Mouse (Mus musculus): ENCODE measurements around the gene Trhr2.

The Trhr2 gene

DNA sequence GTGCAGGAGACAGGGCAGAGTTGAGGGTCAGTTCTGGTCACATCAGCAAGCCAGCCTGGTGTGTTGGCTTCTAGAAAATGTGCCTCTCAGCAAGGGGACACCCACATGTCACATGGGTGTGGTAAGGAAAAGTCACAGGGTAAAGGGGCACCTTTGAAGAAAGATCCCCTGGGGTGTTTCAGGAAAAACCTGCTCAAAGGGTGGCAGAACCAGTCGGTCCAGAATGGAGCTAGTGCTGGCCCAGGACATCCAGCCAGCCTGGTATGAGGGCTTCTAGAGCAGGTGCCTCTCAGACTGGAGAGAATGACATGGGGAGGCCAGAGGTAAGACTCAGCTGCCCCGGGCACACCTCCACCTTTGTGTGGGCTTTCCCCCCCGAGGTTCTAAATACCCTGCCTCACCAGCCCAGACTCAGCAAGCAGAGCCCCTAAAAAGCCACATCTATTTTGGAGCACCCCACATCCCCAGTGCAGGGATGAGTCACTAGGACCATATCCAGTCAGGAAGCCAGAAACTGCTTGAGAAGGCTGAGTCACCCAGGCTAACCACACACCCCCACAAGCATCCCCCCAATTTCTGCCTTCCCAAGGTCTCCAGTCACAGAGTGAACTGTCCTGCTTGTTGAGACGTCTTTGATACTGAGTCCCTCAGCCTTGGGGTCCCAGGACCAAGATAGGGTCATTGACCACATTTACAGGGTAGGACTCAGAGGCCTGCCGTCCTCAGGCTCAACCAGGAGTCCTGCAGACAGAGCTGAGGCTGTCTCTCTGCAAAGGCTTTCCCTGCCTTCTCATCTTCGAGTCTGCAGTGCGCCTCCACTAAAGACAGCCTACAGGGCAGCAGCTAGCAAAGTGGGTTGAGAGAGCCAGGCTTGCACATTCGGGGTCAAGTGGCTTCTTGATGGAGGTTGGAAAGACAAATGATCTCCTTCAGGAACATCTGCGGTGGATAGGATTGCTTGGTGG, 4.6 kb downstream of the Trhr2 start:
- no peak for DNase-seq (ENCODE audit: low spot score)

GRCm38 (mm10) chr8:122354157-122354556, 6.4 kb downstream of the Trhr2 start:
- no peak for DNase-seq (ENCODE audit: low spot score)

GRCm38 (mm10) chr8:122350309-122351089, 10.0 kb downstream of the Trhr2 start:
- no peak for DNase-seq (ENCODE audit: low spot score)

DNA sequence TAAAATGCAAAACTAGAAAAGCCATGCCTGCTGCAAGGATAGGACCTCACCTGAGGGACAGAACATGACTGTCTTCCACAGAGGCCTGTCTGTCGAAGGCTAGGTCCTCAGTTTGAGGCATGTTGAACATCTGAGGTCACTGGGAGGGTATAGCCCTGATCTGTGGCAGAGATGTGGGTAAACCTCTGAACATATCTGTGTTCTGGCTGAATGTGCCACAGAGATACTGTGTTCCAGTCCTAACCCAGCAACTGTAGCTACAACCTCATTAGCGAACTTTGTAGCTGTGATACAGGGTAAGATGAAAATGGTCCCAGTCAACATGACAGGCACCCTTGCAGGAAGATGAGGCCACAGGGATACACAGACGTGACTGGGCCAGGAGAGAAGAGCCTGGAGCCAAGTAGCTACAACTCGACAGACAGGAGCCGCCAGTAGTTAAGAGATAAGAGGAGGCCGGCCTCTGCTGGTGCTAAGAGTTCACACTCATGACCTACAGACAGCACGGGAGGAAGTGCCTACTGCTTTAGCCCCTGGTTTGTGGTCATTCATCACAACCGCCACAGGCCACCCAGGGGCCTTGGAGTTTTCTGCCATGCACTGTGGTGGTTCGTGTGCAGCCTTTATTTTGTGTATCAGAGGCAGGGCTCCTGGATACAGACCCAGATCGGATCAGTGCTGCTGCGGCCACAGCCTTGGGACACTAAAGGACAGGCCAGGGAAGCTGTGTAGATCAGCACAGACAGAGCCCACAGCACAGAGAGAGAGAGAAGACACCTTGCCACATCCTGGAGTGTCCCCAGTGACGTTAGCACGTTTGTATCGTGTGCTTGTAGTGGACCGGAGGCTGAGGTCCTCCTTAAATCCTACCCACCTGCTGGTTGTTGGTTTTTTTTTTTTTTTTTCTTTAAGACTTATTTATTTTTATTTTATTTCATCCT, 10.9 kb downstream of the Trhr2 start:
- no peak for DNase-seq (ENCODE audit: low spot score)

DNA sequence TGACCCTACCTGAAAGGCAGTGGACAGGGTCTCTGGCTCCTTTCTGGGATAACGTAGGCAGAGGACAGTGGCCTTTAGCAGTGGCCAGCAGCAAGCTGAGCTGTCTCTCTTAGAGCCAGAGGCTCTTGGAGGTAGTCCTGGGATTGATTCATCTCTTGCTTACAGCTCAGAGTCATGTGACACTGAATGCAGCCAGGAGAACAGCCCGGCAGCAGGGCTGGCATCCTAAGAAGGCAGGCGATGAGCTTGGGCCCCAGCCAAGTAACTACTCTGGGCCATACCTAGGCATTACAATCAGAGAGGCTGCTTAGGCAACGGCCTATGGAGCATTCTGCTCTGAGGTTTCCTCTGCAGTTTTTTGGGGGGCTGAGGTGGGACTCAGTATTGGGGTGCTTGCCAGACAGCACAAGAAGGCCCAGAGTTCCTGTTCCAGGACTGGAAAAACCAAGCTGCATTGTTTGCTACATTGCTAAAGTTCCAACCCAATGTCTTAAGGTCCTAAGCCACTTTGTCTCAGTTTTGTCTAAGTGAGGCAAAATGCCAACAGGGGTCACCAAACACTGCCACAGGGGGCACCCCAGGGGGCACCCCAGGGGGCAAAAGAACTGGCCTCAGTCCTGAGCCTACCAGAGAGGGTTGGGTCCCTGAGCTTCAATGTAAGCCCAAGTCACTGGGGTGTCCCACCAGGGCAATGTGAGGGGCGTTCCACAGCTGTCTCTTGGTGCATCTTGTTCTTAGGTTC, 12.6 kb downstream of the Trhr2 start:
- DNase-seq (ENCODE audit: low spot score), result no peak

DNA sequence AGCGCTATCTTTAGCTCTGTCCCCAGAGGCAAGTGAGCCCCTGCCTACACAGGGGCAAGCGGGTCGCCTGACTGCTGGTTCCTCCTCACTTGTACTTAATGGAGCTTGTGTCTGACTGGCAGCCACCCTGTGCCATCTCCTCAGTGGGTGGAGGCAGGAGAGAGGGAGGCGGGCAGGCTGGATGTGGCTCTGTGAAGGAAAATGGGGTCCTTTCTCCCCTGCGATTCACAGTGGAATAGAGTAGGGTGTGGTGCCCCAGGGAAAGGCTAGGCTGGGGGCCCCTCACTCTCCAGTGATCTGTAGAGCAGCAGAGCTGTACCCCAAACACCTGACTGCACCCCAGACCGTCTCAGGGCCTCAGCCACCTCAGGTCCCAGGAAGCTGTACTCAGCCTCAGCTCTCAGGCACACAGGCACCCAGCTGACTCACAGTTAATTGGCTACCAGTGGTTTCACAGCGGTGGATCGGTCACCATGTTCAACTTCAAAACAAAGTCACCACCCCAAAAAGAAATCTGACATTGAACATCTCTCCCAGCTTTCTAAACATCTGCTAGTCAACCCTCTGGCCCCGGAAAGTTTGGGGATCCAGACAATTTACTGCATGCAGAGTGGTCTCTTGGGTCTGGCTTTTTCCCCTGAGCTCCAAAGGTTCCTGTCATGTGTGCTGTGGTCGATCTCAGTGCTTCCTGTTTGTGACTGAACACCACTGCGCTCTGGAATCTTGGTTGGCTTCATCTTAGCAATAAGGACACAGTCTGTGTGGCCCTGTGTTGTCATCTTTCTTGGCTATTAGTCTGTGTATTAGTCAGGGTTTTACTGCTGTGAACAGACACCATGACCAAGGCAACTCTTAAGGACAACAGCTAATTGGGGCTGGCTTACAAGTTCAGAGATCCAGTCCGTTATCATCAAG, 15.1 kb downstream of the Trhr2 start:
- no peak for DNase-seq (ENCODE audit: low spot score)

GRCm38 (mm10) chr8:122344219-122344618, 16.3 kb downstream of the Trhr2 start:
- DNase-seq (ENCODE audit: low spot score), result no peak

DNA sequence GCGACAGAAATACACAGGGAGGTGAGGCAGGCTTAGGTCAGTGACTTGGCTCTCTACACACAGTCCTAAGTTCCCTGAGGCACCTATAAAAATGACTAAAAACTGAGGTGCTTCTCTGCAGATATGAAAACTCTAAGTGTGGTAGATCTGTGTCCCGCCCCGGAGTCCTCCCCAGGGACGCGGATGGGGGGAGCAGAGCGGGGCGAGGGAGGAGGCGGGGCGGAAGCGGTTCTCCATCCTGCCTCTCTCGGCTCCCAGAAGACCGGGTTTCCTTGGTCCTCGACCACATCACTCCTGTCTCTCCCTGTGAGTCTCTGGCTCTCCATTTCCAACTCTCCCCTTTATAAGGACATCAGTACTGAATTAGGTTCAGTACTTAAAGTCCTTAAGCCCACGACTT, 16.8 kb downstream of the Trhr2 start:
- DNase-seq (ENCODE audit: low spot score), result no peak

- DNase-seq (ENCODE audit: low spot score), result no peak
Observed at GRCm38 (mm10) chr8:122343341-122343740, 17.2 kb downstream of the Trhr2 start.

GRCm38 (mm10) chr8:122342806-122343209, 17.7 kb downstream of the Trhr2 start:
- no peak for DNase-seq (ENCODE audit: low spot score)

GRCm38 (mm10) chr8:122342362-122342761, 18.2 kb downstream of the Trhr2 start:
- DNase-seq (ENCODE audit: low spot score), result no peak

- DNase-seq (ENCODE audit: low spot score), result no peak
Observed at GRCm38 (mm10) chr8:122341790-122342189, 18.8 kb downstream of the Trhr2 start.

- DNase-seq (ENCODE audit: low spot score), result no peak
Observed at GRCm38 (mm10) chr8:122340761-122341160, 19.8 kb downstream of the Trhr2 start.

DNA sequence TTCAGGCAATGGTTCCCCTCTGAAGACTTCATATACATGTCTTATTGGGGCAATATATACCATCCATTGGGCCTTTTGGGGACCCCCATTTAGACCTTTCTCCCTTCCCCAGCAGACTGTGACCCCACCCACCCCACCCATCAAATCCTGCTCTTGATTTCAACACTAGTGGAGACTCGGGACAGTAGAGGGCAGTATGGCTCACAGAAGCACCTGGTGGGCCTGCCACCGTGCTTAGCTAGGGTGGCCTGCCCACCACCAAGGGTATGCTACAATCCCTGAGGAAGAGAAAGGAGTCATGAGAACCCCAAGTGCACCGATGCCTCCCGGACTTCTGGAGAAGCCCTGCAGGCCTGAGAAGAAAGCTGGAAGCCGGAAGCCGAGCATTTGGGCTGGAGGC, 21.7 kb downstream of the Trhr2 start:
- DNase-seq (ENCODE audit: low spot score), result no peak

GRCm38 (mm10) chr8:122336251-122336910, 24.2 kb downstream of the Trhr2 start:
- DNase-seq (ENCODE audit: low spot score), result no peak

- no peak for DNase-seq (ENCODE audit: low spot score)
Observed at GRCm38 (mm10) chr8:122335638-122336250, 24.8 kb downstream of the Trhr2 start.

- DNase-seq (ENCODE audit: low spot score), result no peak
Observed at GRCm38 (mm10) chr8:122334791-122335490, 25.6 kb downstream of the Trhr2 start.

GRCm38 (mm10) chr8:122333531-122333930, 27.0 kb downstream of the Trhr2 start:
- DNase-seq (ENCODE audit: low spot score), result no peak
